Mouse (Mus musculus) heart, embryonic 15.5 days (tissue): ENCODE measurements around the gene Clint1. TPM values are rescaled to one million over a fixed set of nuclear protein-coding genes. Genes with fewer than 3 reads are reported as not detected.

Experiments used
- ATAC-seq: fragments of 200-750 bp; cut with Nextera tagmentation; replicated peaks from 2 replicates; pipeline ENCODE4 v1.8.0; 2017; ENCODE audit warnings: low read depth, moderate TSS enrichment; ENCODE audit not compliant: insufficient number of reproducible peaks, insufficient read depth, low FRiP score
- H3K27ac ChIP-seq: fragments of 300-500 bp; sonication (generic); 2 replicates; pipeline ENCODE4 v1.5.1; 2015; ENCODE audit warnings: mild to moderate bottlenecking, inconsistent platforms
- H3K27me3 ChIP-seq: fragments of 300-500 bp; sonication (generic); 2 replicates; pipeline ENCODE4 v1.6.1; 2015; ENCODE audit warnings: inconsistent platforms
- H3K36me3 ChIP-seq: fragments of 300-500 bp; sonication (generic); 2 replicates; pipeline ENCODE4 v1.6.1; 2015; ENCODE audit warnings: mild to moderate bottlenecking, inconsistent platforms
- H3K4me1 ChIP-seq: fragments of 300-500 bp; sonication (generic); replicated peaks from 2 replicates; pipeline ENCODE4 v1.6.1; 2015; ENCODE audit warnings: inconsistent platforms
- H3K4me2 ChIP-seq: fragments of 300-500 bp; sonication (generic); 2 replicates; pipeline ENCODE4 v1.6.1; 2015; ENCODE audit warnings: inconsistent platforms, mild to moderate bottlenecking, moderate library complexity
- H3K4me3 ChIP-seq: fragments of 300-500 bp; sonication (generic); 2 replicates; pipeline ENCODE4 v1.5.1; 2015; ENCODE audit warnings: mild to moderate bottlenecking, inconsistent platforms
- H3K9ac ChIP-seq: fragments of 300-500 bp; sonication (generic); 2 replicates; pipeline ENCODE4 v1.6.1; 2015; ENCODE audit warnings: mild to moderate bottlenecking, inconsistent platforms
- H3K9me3 ChIP-seq: fragments of 300-500 bp; sonication (generic); replicated peaks from 2 replicates; pipeline ENCODE4 v1.6.1; 2016; ENCODE audit warnings: inconsistent platforms
- WGBS: fragments of 180-500 bp; shearing (Covaris S2); methylation state at CpG from one replicate; pipeline ENCODE4 v1.1.7; 2015; ENCODE audit warnings: mixed read lengths; 5-methylcytosine and 5-hydroxymethylcytosine counted together
- polyA plus RNA-seq: library from polyadenylated mRNA; unstranded; fragments of >200 nt; fragmentation: Nextera tagmentation; extraction: Ambion mirVana; gene quantifications from 2 replicates; pipeline ENCODE4 v1.2.1, GENCODE M21; 2015

Gene Clint1
- polyA plus RNA-seq, 1 experiment from 2014 or later = 44.4 TPM

DNA sequence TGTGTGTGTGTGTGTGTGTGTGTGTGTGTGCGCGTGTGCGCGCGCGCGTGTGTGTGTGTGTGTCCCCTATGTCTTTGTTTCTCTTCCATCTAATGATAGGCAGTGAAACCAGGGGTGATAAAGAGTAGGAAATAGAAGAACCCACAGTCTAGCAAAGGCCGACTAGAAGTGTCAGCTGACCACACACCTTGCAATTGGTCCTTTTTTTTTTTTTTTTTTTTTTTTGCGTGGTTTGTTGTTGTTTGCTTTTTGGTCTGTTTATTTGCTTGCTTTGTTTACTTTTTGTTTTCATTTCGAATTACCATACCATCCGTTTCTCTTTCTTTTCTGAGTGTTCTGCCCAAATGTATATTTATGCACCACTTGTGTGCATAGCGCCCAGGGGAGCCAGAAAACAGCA, 3.6 kb upstream of the Clint1 start:
- no peak overlapping the region for H3K9ac ChIP-seq
- no peak overlapping the region for H3K4me2 ChIP-seq
- H3K9me3 ChIP-seq = no peaks in the 10 kb centered on the region
- H3K36me3 ChIP-seq = no peaks in the 10 kb centered on the region; the same call in 1 of the 2 replicates
- no peak for ATAC-seq
- H3K27ac ChIP-seq = no peak overlapping the region
- WGBS = 83% methylated on average over 12 of the region's 12 CpGs
- H3K4me3 ChIP-seq = no peak overlapping the region
- peaks cover 5% of the 10 kb centered on the region for H3K4me1 ChIP-seq
- H3K27me3 ChIP-seq = no peaks in the 10 kb centered on the region

DNA sequence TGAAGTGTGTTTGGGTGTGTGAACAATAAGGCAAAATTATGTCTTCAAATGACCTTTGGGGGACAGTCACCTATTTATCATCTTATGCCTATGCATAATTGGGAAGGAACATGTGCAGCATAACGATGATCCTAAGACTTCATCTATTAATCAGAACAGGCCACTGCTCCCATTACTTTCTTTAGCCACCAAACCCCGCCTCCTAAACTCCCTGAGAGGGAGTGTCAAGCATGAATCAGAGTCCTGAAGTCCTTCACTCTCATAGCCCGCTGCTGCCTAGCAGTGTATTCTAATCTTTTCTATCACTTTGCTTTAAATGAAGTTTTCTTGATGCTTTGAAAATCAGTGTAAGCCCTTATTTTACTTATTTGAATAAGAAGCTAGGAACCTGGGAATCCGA, 2.6 kb upstream of the Clint1 start:
- Histone ChIP-seq H3K27me3 (no peaks in the 10 kb centered on the region), H3K9ac (no peak overlapping the region), H3K9me3 (no peaks in the 10 kb centered on the region), H3K4me2 (no peak overlapping the region), H3K4me3 (no peak overlapping the region), H3K4me1 (peaks cover 12% of the 10 kb centered on the region), H3K27ac (no peak overlapping the region), H3K36me3 (peaks cover 4% of the 10 kb centered on the region; the same call in 1 of the 2 replicates)
- no peak for ATAC-seq
- WGBS = 76% methylated on average over 4 of the region's 4 CpGs

DNA sequence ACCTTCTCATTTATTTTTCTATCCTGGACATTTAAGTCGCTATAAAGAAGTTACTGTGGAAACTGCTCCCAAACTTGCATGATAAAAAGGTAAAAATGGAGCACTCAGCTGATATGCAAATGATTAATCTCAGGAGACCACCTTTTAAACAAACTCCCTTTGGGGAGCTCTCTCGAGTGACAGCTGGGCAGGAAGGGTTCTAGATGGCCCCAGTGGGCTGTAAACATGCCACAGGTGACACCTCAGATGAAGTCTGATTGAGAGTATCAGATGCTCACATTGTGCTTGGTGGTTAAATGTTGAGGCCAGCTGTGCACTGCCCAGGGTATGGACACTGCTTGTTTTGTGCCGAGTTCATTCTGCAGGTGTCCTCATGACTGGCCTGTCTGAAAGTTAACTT, 2.0 kb upstream of the Clint1 start:
- WGBS = 44% methylated on average over 3 of the region's 3 CpGs
- H3K4me2 ChIP-seq = no peak overlapping the region
- peaks cover 4% of the 10 kb centered on the region; the same call in 1 of the 2 replicates for H3K36me3 ChIP-seq
- ATAC-seq = no peak
- H3K9me3 ChIP-seq = no peaks in the 10 kb centered on the region
- H3K9ac ChIP-seq = no peak overlapping the region
- no peak overlapping the region for H3K27ac ChIP-seq
- no peaks in the 10 kb centered on the region for H3K27me3 ChIP-seq
- peaks cover 18% of the 10 kb centered on the region for H3K4me1 ChIP-seq
- H3K4me3 ChIP-seq = no peak overlapping the region

DNA sequence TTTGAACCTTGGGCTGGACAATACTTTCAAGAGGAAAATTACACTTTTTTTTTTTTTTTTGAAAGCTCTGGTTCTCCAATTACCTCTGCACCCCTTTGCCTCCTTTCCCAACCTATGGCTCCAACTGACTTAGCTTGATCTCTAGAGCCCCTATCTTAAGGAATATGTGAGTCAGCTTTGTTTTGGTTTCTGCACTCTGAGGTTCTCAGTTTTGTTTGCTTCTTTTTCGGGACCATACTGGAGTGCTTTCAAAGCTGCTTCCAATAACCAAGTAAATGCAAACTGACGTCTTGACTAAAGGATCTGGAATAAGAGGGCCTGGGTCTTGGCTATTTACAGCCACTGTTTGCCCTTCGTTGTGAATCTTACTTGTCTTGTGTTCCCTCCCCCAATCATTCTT, 1.5 kb upstream of the Clint1 start:
- Histone ChIP-seq H3K27ac (no peak overlapping the region), H3K4me1 (peaks cover 22% of the 10 kb centered on the region), H3K9me3 (no peaks in the 10 kb centered on the region), H3K4me2 (no peak overlapping the region), H3K27me3 (no peaks in the 10 kb centered on the region), H3K9ac (no peak overlapping the region), H3K36me3 (peaks cover 4% of the 10 kb centered on the region; the same call in 1 of the 2 replicates), H3K4me3 (no peak overlapping the region)
- no peak for ATAC-seq
- 41% methylated on average over 3 of the region's 3 CpGs for WGBS

DNA sequence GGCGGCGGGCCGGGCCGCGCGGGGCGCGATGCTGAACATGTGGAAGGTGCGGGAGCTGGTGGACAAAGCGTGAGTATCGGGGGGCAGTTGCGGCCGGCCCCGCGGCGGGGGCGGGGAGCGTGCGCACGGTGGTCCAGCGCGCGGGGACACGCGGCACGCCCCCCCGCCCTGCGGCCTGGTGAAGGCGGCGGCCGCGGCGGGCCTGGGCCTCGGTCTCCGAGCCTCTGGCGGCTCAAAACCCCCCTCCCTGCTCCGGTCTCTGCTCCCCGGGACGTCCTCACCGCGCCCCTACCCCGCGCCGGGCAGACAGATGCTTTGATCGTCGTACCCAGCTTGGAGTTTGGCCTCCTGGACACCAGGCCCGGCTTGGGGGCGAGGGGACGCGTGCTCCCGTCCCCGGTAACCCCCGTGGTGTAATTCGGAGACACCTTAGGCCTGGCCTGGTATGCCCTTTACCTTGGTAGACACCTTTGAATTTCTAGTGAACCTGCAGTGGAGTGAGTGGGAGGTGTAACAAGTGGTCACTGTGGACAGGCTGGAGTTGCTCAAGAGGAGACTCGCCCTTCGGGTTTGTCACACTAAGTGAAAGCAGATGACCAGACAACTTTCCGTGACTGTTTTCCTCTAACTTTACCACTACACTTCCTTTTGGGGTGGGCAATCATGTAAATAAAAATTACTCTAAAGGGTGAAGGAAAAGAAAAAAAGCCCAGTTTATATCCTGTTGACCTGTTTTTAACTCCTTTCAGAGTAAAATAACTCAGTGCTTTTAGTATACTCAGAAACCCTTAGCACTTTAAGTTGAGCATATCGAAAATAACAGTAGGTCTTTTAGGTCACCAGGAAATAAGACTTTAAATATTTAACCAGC, 508 bp downstream of the Clint1 start:
- Histone ChIP-seq H3K4me3 (peak overlapping the region; percentile 97), H3K27me3 (no peaks in the 10 kb centered on the region), H3K4me1 (peaks cover 39% of the 10 kb centered on the region), H3K9me3 (no peaks in the 10 kb centered on the region), H3K9ac (peak overlapping the region; percentile 97), H3K4me2 (peak overlapping the region; percentile 79), H3K36me3 (peaks cover 4% of the 10 kb centered on the region; the same call in 1 of the 2 replicates), H3K27ac (peak overlapping the region; percentile 85)
- ATAC-seq = peak; percentile 54
- 2% methylated on average over 35 of the region's 58 CpGs for WGBS

DNA sequence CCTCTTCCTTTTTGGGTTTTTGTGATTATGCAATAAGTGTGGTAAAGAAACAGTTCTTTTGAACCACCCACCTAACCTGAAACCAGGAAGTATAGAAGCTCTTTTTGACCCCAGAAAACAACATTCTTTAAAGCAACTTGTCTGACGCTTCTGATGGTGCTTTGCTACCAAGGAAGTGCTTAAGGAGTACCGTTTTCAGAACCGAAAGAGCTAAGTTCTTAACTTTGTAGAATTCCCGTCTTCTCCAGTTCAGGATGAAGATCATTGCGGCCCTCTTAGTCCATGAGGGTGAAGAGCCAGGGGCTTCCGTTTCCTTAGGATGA, 1.1 kb downstream of the Clint1 start:
- Histone ChIP-seq H3K4me2 (peak overlapping the region; percentile 79), H3K4me1 (peaks cover 39% of the 10 kb centered on the region), H3K36me3 (peaks cover 4% of the 10 kb centered on the region; the same call in 1 of the 2 replicates), H3K9ac (peak overlapping the region; percentile 97), H3K9me3 (no peaks in the 10 kb centered on the region), H3K27me3 (no peaks in the 10 kb centered on the region), H3K4me3 (peak overlapping the region; percentile 97), H3K27ac (peak overlapping the region; percentile 85)
- no peak for ATAC-seq
- 42% methylated on average over 6 of the region's 6 CpGs for WGBS

DNA sequence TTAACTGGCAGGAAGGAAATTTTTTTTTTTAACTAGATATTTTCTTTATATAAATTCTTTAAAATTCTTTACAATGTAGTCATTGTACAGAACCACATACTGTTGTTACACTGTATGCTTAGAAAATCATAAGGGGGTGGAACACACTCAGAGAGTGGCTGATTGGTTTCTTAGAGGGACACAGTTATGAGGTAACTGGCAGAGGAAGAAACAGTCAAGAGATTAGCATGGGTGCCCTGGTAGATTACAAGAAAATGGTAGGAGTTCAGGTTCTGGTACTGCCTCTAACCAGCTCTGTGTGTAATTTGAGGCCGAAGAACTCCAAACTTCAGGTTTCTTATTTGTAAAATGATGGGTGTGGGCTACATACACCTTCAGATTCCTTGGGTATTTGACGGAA, 2.1 kb downstream of the Clint1 start:
- no peak overlapping the region for H3K4me2 ChIP-seq

DNA sequence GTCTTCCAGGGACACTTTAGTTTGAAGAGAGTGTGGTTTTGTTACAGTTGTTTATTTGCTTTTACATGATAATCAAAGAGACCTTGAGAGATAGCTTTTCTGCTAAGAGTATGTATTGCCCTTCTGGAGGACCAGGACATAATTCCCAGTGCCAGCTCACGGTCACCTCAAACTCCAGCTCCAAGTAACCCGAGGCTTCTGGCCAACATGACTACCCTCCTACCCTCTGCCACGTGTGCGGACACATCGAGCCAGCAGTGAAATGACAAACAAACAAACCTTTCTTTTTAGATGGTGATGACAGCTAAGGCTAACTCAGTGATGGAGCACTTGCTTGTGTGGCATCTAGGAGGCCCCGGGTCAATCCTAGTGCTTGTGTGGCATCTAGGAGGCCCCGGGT, 2.5 kb downstream of the Clint1 start:
- peaks cover 39% of the 10 kb centered on the region for H3K4me1 ChIP-seq

More for the DNA sequence above, 2.1 kb downstream of the Clint1 start:
- no peak overlapping the region for H3K4me3 ChIP-seq
- peaks cover 4% of the 10 kb centered on the region; the same call in 1 of the 2 replicates for H3K36me3 ChIP-seq
- no peaks in the 10 kb centered on the region for H3K27me3 ChIP-seq
- WGBS = 92% methylated on average over 2 of the region's 2 CpGs
- no peaks in the 10 kb centered on the region for H3K9me3 ChIP-seq
- peaks cover 39% of the 10 kb centered on the region for H3K4me1 ChIP-seq
- H3K27ac ChIP-seq = no peak overlapping the region
- no peak for ATAC-seq
- H3K9ac ChIP-seq = no peak overlapping the region

DNA sequence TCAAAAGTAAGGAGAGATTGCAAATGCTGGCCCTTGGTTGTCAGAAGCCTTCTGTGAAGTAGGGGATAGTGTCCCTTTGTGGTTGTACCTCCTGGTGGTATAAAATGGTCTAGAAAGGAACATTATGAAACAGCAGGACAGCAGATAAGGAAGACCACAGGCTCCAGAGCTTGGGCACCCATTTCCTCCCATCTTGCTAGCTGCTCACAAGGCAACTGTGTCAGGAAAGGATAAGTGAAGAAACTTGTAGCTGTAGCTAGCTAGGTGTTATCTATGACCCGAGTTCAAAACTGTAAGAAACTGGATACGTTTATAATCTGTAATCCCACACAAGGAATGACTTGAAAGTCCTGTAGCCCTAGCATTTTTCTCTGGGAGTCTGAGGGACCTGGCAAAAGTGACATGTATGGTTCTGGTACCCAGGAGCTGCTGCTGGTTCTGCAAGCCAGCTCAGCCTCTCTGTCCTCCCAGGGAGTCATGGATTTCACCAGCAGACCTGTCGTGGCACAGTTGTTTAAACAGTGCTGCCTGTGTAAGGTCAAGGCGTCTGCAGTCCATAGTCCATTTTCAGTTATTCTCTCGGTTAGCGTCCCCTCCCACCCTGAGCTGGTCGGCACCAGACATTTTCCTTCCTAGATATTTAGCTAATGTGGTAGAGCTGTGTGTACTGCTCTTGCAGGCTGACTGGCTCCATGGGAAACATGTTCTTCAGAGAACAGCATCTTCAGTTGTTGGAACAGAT, 3.7 kb downstream of the Clint1 start:
- peak overlapping the region; percentile 50 for H3K27ac ChIP-seq
- H3K4me3 ChIP-seq = no peak overlapping the region
- H3K9me3 ChIP-seq = no peaks in the 10 kb centered on the region
- peaks cover 4% of the 10 kb centered on the region; the same call in 1 of the 2 replicates for H3K36me3 ChIP-seq
- no peak for ATAC-seq
- peak overlapping the region; percentile 3; the same call in 1 of the 2 replicates for H3K9ac ChIP-seq
- 46% methylated on average over 7 of the region's 7 CpGs for WGBS
- H3K4me2 ChIP-seq = 0 out of 2 replicates have a peak overlapping the region, but pooled peaks have one; percentile 4
- H3K27me3 ChIP-seq = no peaks in the 10 kb centered on the region
- H3K4me1 ChIP-seq = peaks cover 41% of the 10 kb centered on the region

More for the DNA sequence above, 2.5 kb downstream of the Clint1 start:
- WGBS = 57% methylated on average over 7 of the region's 7 CpGs
- 0 out of 2 replicates have a peak overlapping the region, but pooled peaks have one; percentile 6 for H3K4me2 ChIP-seq
- no peak for ATAC-seq
- no peaks in the 10 kb centered on the region for H3K27me3 ChIP-seq
- no peak overlapping the region for H3K27ac ChIP-seq
- no peaks in the 10 kb centered on the region for H3K9me3 ChIP-seq
- no peak overlapping the region for H3K4me3 ChIP-seq
- H3K9ac ChIP-seq = no peak overlapping the region
- H3K36me3 ChIP-seq = peaks cover 4% of the 10 kb centered on the region; the same call in 1 of the 2 replicates

DNA sequence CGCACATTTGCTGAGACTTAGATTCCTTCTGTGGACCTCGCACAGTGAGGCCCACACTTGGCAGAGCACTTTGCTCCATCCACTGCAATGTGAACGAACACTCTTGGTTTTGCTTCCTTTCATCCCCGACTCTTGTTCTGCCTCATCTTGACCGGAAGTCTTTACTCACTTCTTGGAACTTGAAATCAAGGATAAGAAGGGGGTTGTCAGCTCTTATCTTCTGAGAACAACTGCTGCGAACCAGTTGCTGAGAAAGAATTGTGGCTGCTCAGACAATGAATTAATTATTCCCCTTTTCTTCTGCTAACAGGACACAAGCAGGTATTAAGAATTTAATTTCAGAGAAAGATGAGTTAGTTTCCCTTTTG, 4.3 kb downstream of the Clint1 start:
- no peak overlapping the region for H3K4me3 ChIP-seq
- H3K4me2 ChIP-seq = 0 out of 2 replicates have a peak overlapping the region, but pooled peaks have one; percentile 4
- ATAC-seq = no peak
- H3K9ac ChIP-seq = peak overlapping the region; percentile 3; the same call in 1 of the 2 replicates
- peaks cover 4% of the 10 kb centered on the region; the same call in 1 of the 2 replicates for H3K36me3 ChIP-seq
- no peaks in the 10 kb centered on the region for H3K27me3 ChIP-seq
- H3K9me3 ChIP-seq = no peaks in the 10 kb centered on the region
- H3K4me1 ChIP-seq = peaks cover 45% of the 10 kb centered on the region
- 44% methylated on average over 6 of the region's 6 CpGs for WGBS
- peak overlapping the region; percentile 50 for H3K27ac ChIP-seq

DNA sequence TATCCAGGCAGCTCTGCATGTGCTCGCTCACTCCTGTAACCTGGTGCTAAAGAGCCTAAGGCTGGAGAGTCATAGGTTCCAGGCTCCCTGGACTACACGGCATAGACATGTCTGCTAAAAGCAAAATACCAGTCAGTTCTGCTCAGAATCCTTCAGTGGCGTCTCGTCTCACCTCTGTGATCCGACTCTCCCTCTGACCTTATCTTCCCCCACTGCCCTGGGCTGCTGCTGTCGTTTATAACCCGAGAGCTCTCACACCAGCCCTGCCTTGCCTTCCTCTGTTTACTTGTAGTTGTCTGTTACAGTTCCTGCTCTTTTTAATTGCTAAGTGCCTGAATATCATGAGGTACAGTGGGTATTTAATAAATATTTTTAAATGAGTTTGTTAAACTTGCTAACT, 9.5 kb downstream of the Clint1 start:
- 33% methylated on average over 7 of the region's 7 CpGs for WGBS
- Histone ChIP-seq H3K4me2 (no peak overlapping the region), H3K4me3 (no peak overlapping the region), H3K4me1 (peaks cover 17% of the 10 kb centered on the region), H3K9ac (no peak overlapping the region), H3K9me3 (no peaks in the 10 kb centered on the region), H3K27me3 (no peaks in the 10 kb centered on the region), H3K27ac (no peak overlapping the region), H3K36me3 (no peaks in the 10 kb centered on the region)
- no peak for ATAC-seq
